Mouse (Mus musculus) cerebellum, adult 2 months (tissue): ENCODE measurements around the gene Gm7544.
"Not testable (repeated sequence)": the region's sequence is repeated elsewhere in the genome, so short reads cannot be mapped to it uniquely, and the experiment has no call there.

ENCODE experiments used
- CTCF ChIP-seq: fragments of 200-500 bp; IDR thresholded peaks from 2 replicates; pipeline ENCODE4 v1.5.1; 2011; ENCODE audit warnings: low read depth, mild to moderate bottlenecking, control low read depth, low read length, moderate library complexity, borderline replicate concordance; ENCODE audit not compliant: insufficient read depth
- POLR2A ChIP-seq: fragments of 200-500 bp; IDR thresholded peaks from 2 replicates; pipeline ENCODE4 v1.6.1; 2011; ENCODE audit warnings: low read length, control low read depth, borderline replicate concordance; ENCODE audit not compliant: insufficient read depth

DNA sequence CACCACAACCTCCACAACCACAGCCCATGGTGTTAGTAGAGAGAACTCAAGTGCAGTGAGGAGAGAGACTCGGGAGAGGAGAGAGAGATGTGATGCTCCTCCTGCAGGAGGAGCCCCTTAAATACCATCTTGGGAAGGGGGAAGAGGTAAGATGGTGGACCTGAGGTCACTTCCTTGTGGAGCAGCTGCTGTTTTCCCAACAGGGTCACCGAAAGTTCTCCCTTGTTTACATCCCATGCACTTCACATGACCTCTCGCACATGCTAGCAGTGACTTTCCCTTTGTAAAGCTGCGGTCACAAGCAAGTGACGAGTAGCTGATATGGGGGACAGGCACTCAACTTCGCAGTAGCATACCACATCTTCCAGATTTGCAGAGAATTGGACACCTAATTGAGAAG lies 12.5 kb downstream of the Gm7544 start, which contains the start of gene A030003K21Rik:
- not testable (repeated sequence) for TF ChIP-seq CTCF, POLR2A
